Mouse (Mus musculus): ENCODE measurements around the gene Cpsf3.

GRCm38 (mm10) chr12:21330961-21331576 lies 45.9 kb downstream of the Cpsf3 start:
- TF ChIP-seq CTCF (conservative IDR thresholded peaks at IDR 0.05; ENCODE audit: low read length) = no peak
- no peak for TF ChIP-seq NANOG (IDR thresholded peaks at IDR 0.05; ENCODE audit: borderline replicate concordance, low read length)
